Mouse (Mus musculus) stomach, embryonic 14.5 days (tissue): ENCODE results near the gene Ctsf. TPM values are rescaled to one million over a fixed set of nuclear protein-coding genes. Genes with fewer than 3 reads are reported as not detected.

Experiments used
- ATAC-seq: fragments of 200-750 bp; cut with Nextera tagmentation; 2 replicates; pipeline ENCODE4 v1.8.0; 2017; ENCODE audit warnings: low read depth, moderate TSS enrichment; ENCODE audit not compliant: insufficient number of reproducible peaks, insufficient read depth, low FRiP score
- H3K27ac ChIP-seq: fragments of 300-500 bp; sonication (generic); 2 replicates; pipeline ENCODE4 v1.5.1; 2014; ENCODE audit warnings: mild to moderate bottlenecking, low read length, moderate library complexity, mixed read lengths
- H3K27me3 ChIP-seq: fragments of 300-500 bp; sonication (generic); 2 replicates; pipeline ENCODE4 v1.6.1; 2014; ENCODE audit warnings: low read length, control low read depth, mixed read lengths; ENCODE audit not compliant: control insufficient read depth, insufficient read depth
- H3K36me3 ChIP-seq: fragments of 300-500 bp; sonication (generic); 2 replicates; pipeline ENCODE4 v1.6.1; 2014; ENCODE audit warnings: mild to moderate bottlenecking, control low read depth, low read length, moderate library complexity, mixed read lengths; ENCODE audit not compliant: control insufficient read depth, insufficient read depth
- H3K4me1 ChIP-seq: fragments of 300-500 bp; sonication (generic); 2 replicates; pipeline ENCODE4 v1.6.1; 2014; ENCODE audit warnings: low read length, control low read depth, mixed read lengths; ENCODE audit not compliant: control insufficient read depth, insufficient read depth
- H3K4me2 ChIP-seq: fragments of 300-500 bp; sonication (generic); replicated peaks from 2 replicates; pipeline ENCODE4 v1.6.1; 2014; ENCODE audit warnings: low read depth, low read length, control low read depth
- H3K4me3 ChIP-seq: fragments of 300-500 bp; sonication (generic); 2 replicates; pipeline ENCODE4 v1.5.1; 2014; ENCODE audit warnings: low read depth, low read length, control low read depth
- H3K9ac ChIP-seq: fragments of 300-500 bp; sonication (generic); replicated peaks from 2 replicates; pipeline ENCODE4 v1.6.1; 2014; ENCODE audit warnings: low read depth, mild to moderate bottlenecking, control low read depth, low read length, moderate library complexity, mixed read lengths
- H3K9me3 ChIP-seq: fragments of 300-500 bp; sonication (generic); 2 replicates; pipeline ENCODE4 v1.6.1; 2016; ENCODE audit warnings: low read depth, low read length, control low read depth; ENCODE audit not compliant: control insufficient read depth
- whole genome bisulfite sequencing: fragments of 180-500 bp; shearing (Covaris S2); extraction: QIAGEN DNeasy Blood & Tissue Kit; methylation state at CpG from one replicate; pipeline ENCODE4 v1.1.7; 2014; 5-methylcytosine and 5-hydroxymethylcytosine counted together
- polyA plus RNA-seq: library from polyadenylated mRNA; unstranded; fragments of >200 nt; fragmentation: Nextera tagmentation; extraction: Ambion mirVana; gene quantifications from 2 replicates; pipeline ENCODE4 v1.2.1, GENCODE M21; 2014

Ctsf gene
- polyA plus RNA-seq, 1 experiment from 2014 or later: 22.7 TPM

DNA sequence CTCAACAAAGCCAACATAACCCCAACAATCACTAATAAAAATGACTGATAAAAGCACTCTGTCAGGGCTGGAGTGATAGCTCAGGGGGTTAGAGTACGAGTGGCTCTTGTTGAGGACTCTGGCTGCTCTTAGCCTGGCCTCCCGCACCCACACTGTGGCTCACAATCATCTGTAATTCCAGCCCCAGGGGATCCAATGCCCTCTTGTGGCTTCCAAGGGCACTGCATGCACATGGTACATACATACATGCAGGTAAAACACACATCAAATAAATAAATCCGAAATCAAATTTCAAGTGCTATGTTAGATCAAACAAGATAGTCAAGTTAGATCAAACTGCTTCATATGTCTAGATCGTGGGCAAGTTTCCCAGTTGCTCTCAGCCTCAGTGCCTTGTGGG is 53.2 kb downstream of the Ctsf start:
- WGBS: 83% methylated on average over 4 of the region's 4 CpGs
- Histone ChIP-seq H3K9me3 (no peaks in the 10 kb centered on the region), H3K4me2 (no peak overlapping the region), H3K4me3 (no peak overlapping the region), H3K27ac (no peak overlapping the region), H3K4me1 (no peaks in the 10 kb centered on the region), H3K27me3 (no peaks in the 10 kb centered on the region), H3K36me3 (peaks cover 40% of the 10 kb centered on the region), H3K9ac (no peak overlapping the region)
- no peak for ATAC-seq

GRCm38 (mm10) chr19:4909376-4909775 is 54.4 kb downstream of the Ctsf start:
- Histone ChIP-seq H3K4me3 (no peak overlapping the region), H3K9ac (no peak overlapping the region), H3K4me2 (no peak overlapping the region), H3K9me3 (no peaks in the 10 kb centered on the region), H3K27me3 (no peaks in the 10 kb centered on the region), H3K27ac (no peak overlapping the region), H3K36me3 (peaks cover 50% of the 10 kb centered on the region), H3K4me1 (no peaks in the 10 kb centered on the region)
- WGBS: 90% methylated on average over 7 of the region's 7 CpGs
- ATAC-seq: no peak

Other genes with a start within 250 kb of the Ctsf start
- 8.3 and 11.3 TPM in 2 replicates for gene Lrfn4, start 239.5 kb upstream of the Ctsf start, polyA plus RNA-seq
- gene Rce1, start 229.5 kb upstream of the Ctsf start, polyA plus RNA-seq: 62.2 and 69.6 TPM in 2 replicates
- gene Gm960, start 156.5 kb upstream of the Ctsf start, polyA plus RNA-seq: 3.0 and 6.4 TPM in 2 replicates
- gene Sptbn2, start 144.0 kb upstream of the Ctsf start, polyA plus RNA-seq: 3.7 and 3.9 TPM in 2 replicates
- 72.2 and 79.1 TPM in 2 replicates for gene Rbm4b, start 98.6 kb upstream of the Ctsf start, polyA plus RNA-seq
- 58.0 and 60.7 TPM in 2 replicates for gene Rbm4, start 61.2 kb upstream of the Ctsf start, polyA plus RNA-seq
- gene Gm21992, start 43.5 kb upstream of the Ctsf start, polyA plus RNA-seq: 32.0 and 35.8 TPM in 2 replicates
- 75.9 and 77.7 TPM in 2 replicates for gene Rbm14, start 43.5 kb upstream of the Ctsf start, polyA plus RNA-seq
- 55.4 and 55.8 TPM in 2 replicates for gene Ccs, start 15.8 kb upstream of the Ctsf start, polyA plus RNA-seq
- gene Ccdc87, start 15.8 kb upstream of the Ctsf start, polyA plus RNA-seq: 0.07 TPM in 1 of 2 replicates, not detected in the other
- 1.8 and 2.1 TPM in 2 replicates for gene Actn3, start 22.8 kb downstream of the Ctsf start, polyA plus RNA-seq
- gene Zdhhc24, start 23.5 kb downstream of the Ctsf start, polyA plus RNA-seq: 9.9 and 10.2 TPM in 2 replicates
- 4.0 and 6.4 TPM in 2 replicates for gene Bbs1, start 51.5 kb downstream of the Ctsf start, polyA plus RNA-seq
- gene Dpp3, start 73.2 kb downstream of the Ctsf start, polyA plus RNA-seq: 90.1 and 93.8 TPM in 2 replicates
- gene Peli3, start 88.0 kb downstream of the Ctsf start, polyA plus RNA-seq: 1.5 and 1.6 TPM in 2 replicates
- gene Mrpl11, start 107.0 kb downstream of the Ctsf start, polyA plus RNA-seq: 107 and 115 TPM in 2 replicates
- 0.26 and 0.50 TPM in 2 replicates for gene Npas4, start 135.2 kb downstream of the Ctsf start, polyA plus RNA-seq
- 3.5 and 4.7 TPM in 2 replicates for gene Slc29a2, start 168.7 kb downstream of the Ctsf start, polyA plus RNA-seq
- gene B4gat1, start 183.7 kb downstream of the Ctsf start, polyA plus RNA-seq: 40.5 and 45.4 TPM in 2 replicates
- 0.55 and 1.8 TPM in 2 replicates for gene AC124502.3, start 183.8 kb downstream of the Ctsf start, polyA plus RNA-seq
- 43.4 and 45.3 TPM in 2 replicates for gene Brms1, start 186.2 kb downstream of the Ctsf start, polyA plus RNA-seq
- 2.4 and 3.3 TPM in 2 replicates for gene Rin1, start 195.4 kb downstream of the Ctsf start, polyA plus RNA-seq
- 88.3 and 90.1 TPM in 2 replicates for gene Cd248, start 212.9 kb downstream of the Ctsf start, polyA plus RNA-seq
- 6.4 and 7.7 TPM in 2 replicates for gene Tmem151a, start 230.4 kb downstream of the Ctsf start, polyA plus RNA-seq
- 112 and 117 TPM in 2 replicates for gene Yif1a, start 233.4 kb downstream of the Ctsf start, polyA plus RNA-seq
- gene Cnih2, start 243.4 kb downstream of the Ctsf start, polyA plus RNA-seq: 25.8 and 27.3 TPM in 2 replicates